Mouse (Mus musculus) midbrain, embryonic 14.5 days (tissue): ENCODE measurements around the gene Spata5. TPM values are rescaled to one million over a fixed set of nuclear protein-coding genes. Genes with fewer than 3 reads are reported as not detected.
A peak's percentile ranks its signal among the peaks of the same experiment; 100 is the strongest.

Source experiments
- ATAC-seq: fragments of 200-750 bp; cut with Nextera tagmentation; 2 replicates; pipeline ENCODE4 v1.8.0; 2017; ENCODE audit warnings: moderate number of reproducible peaks, moderate library complexity; ENCODE audit not compliant: low FRiP score, low TSS enrichment
- DNase-seq: peaks from one replicate; pipeline ENCODE4 v3.0.0-alpha.2; 2015
- H3K27ac ChIP-seq: fragments of 300-500 bp; sonication (generic); replicated peaks from 2 replicates; pipeline ENCODE4 v1.5.1; 2014; ENCODE audit warnings: mild to moderate bottlenecking, low read depth, low read length, moderate library complexity
- H3K27me3 ChIP-seq: fragments of 300-500 bp; sonication (generic); 2 replicates; pipeline ENCODE4 v1.6.1; 2014; ENCODE audit warnings: low read length, control low read depth, mixed read lengths; ENCODE audit not compliant: control insufficient read depth, insufficient read depth
- H3K36me3 ChIP-seq: fragments of 300-500 bp; sonication (generic); 2 replicates; pipeline ENCODE4 v1.6.1; 2014; ENCODE audit warnings: low read length, control low read depth; ENCODE audit not compliant: control insufficient read depth, insufficient read depth
- H3K4me1 ChIP-seq: fragments of 300-500 bp; sonication (generic); 2 replicates; pipeline ENCODE4 v1.6.1; 2014; ENCODE audit warnings: mild to moderate bottlenecking, antibody characterized with exemption, low read length, control low read depth; ENCODE audit not compliant: control insufficient read depth, insufficient read depth
- H3K4me2 ChIP-seq: fragments of 300-500 bp; sonication (generic); 2 replicates; pipeline ENCODE4 v1.6.1; 2014; ENCODE audit warnings: mild to moderate bottlenecking, low read length, moderate library complexity
- H3K4me3 ChIP-seq: fragments of 300-500 bp; sonication (generic); replicated peaks from 2 replicates; pipeline ENCODE4 v1.5.1; 2014; ENCODE audit warnings: low read depth, low read length
- H3K9ac ChIP-seq: fragments of 300-500 bp; sonication (generic); replicated peaks from 2 replicates; pipeline ENCODE4 v1.6.1; 2014; ENCODE audit warnings: mild to moderate bottlenecking, low read length, moderate library complexity
- H3K9me3 ChIP-seq: fragments of 300-500 bp; sonication (generic); 2 replicates; pipeline ENCODE4 v1.6.1; 2016; ENCODE audit warnings: low read length, control low read depth, mixed read lengths; ENCODE audit not compliant: control insufficient read depth
- WGBS: fragments of 180-500 bp; shearing (Covaris S2); extraction: QIAGEN DNeasy Blood & Tissue Kit; methylation state at CpG from one replicate; pipeline ENCODE4 v1.1.7; 2014; 5-methylcytosine and 5-hydroxymethylcytosine counted together
- polyA plus RNA-seq: library from polyadenylated mRNA; unstranded; fragments of >200 nt; fragmentation: Nextera tagmentation; extraction: Ambion mirVana; gene quantifications from 2 replicates; pipeline ENCODE4 v1.2.1, GENCODE M21; 2014

The Spata5 gene
- polyA plus RNA-seq, 1 experiment from 2014 or later, result 38.3 TPM

- DNase-seq, result no peak
- ATAC-seq, result no peak
- 95% methylated on average over 2 of the region's 2 CpGs for WGBS
- Histone ChIP-seq H3K36me3 (peaks cover 20% of the 10 kb centered on the region), H3K9me3 (no peaks in the 10 kb centered on the region), H3K27me3 (no peaks in the 10 kb centered on the region), H3K27ac (no peak overlapping the region), H3K9ac (no peak overlapping the region), H3K4me1 (no peaks in the 10 kb centered on the region), H3K4me3 (no peak overlapping the region), H3K4me2 (no peak overlapping the region)
These were observed 23.7 kb downstream of the Spata5 start for GRCm38 (mm10) chr3:37443409-37443808.

DNA sequence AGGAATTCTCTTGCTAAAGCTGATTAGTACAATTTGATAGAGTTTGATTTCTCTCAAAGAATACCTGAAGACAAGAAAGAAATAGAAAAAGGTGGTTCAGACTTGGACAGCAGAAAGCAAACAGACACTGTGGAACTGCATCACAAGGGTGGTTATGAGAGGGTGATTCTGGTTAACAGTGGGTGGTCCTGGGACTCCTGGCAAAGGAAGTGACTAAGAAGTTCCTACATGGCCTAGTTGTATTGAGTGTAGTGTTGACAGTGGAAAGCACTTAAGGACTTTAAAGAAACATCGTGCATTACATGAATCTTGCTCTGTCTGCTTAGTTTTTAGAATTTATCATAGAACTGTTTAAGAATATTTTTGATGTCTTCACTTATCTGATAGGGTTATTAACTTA lies 36.3 kb downstream of the Spata5 start:
- ATAC-seq, result no peak

DNA sequence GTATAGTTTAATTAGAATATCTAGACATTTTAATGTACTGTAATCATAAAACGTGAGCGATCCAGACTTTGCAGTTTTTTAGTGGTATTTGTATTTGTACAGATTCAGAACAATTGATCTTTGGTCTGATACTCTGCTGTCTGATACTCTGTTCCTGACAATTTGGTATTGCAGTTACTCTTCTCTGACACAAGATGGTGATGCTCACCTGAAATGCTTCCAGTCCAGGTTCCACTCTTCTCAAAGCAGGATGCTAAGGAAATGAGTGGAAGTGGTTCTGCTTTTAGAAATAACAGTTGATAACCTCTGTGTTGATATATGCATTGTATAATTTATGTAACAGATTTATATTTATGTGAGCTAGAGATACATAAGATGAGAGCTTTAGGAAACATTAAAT lies 48.5 kb downstream of the Spata5 start:
- DNase-seq, result peak; percentile 76
- peak; percentile 40; the same call in 1 of the 2 replicates for ATAC-seq
- Histone ChIP-seq H3K4me2 (no peak overlapping the region), H3K36me3 (no peaks in the 10 kb centered on the region), H3K9ac (no peak overlapping the region), H3K4me3 (no peak overlapping the region), H3K27ac (no peak overlapping the region), H3K4me1 (no peaks in the 10 kb centered on the region), H3K27me3 (no peaks in the 10 kb centered on the region), H3K9me3 (no peaks in the 10 kb centered on the region)
- WGBS, result 91% methylated on average over 2 of the region's 2 CpGs

More for the DNA sequence above, 36.3 kb downstream of the Spata5 start:
- Histone ChIP-seq H3K4me3 (no peak overlapping the region), H3K27me3 (no peaks in the 10 kb centered on the region), H3K4me1 (no peaks in the 10 kb centered on the region), H3K9ac (no peak overlapping the region), H3K36me3 (peaks cover 8% of the 10 kb centered on the region), H3K27ac (no peak overlapping the region), H3K4me2 (no peak overlapping the region), H3K9me3 (no peaks in the 10 kb centered on the region)
- DNase-seq, result no peak
- 96% methylated on average over 1 of the region's 1 CpGs for WGBS

GRCm38 (mm10) chr3:37469353-37469752 lies 49.7 kb downstream of the Spata5 start:
- DNase-seq (no peak), ATAC-seq (no peak)
- Histone ChIP-seq H3K27me3 (no peaks in the 10 kb centered on the region), H3K4me1 (no peaks in the 10 kb centered on the region), H3K9ac (no peak overlapping the region), H3K4me2 (no peak overlapping the region), H3K4me3 (no peak overlapping the region), H3K36me3 (no peaks in the 10 kb centered on the region), H3K27ac (no peak overlapping the region), H3K9me3 (no peaks in the 10 kb centered on the region)
- 92% methylated on average over 4 of the region's 4 CpGs for WGBS

- WGBS, result 92% methylated on average over 2 of the region's 2 CpGs
- DNase-seq (no peak), ATAC-seq (no peak)
- Histone ChIP-seq H3K4me3 (no peak overlapping the region), H3K27ac (no peak overlapping the region), H3K27me3 (no peaks in the 10 kb centered on the region), H3K4me1 (no peaks in the 10 kb centered on the region), H3K9me3 (no peaks in the 10 kb centered on the region), H3K4me2 (no peak overlapping the region), H3K9ac (no peak overlapping the region), H3K36me3 (no peaks in the 10 kb centered on the region)
These were observed 51.2 kb downstream of the Spata5 start for GRCm38 (mm10) chr3:37470867-37471266.

- no peaks in the 10 kb centered on the region for H3K4me1 ChIP-seq
- H3K36me3 ChIP-seq, result no peaks in the 10 kb centered on the region
- no peak overlapping the region for H3K27ac ChIP-seq
- DNase-seq (peak; percentile 72), ATAC-seq (no peak)
- H3K4me2 ChIP-seq, result no peak overlapping the region
- no peak overlapping the region for H3K4me3 ChIP-seq
- H3K9ac ChIP-seq, result no peak overlapping the region
- H3K9me3 ChIP-seq, result no peaks in the 10 kb centered on the region
- H3K27me3 ChIP-seq, result no peaks in the 10 kb centered on the region
These were observed 52.8 kb downstream of the Spata5 start for GRCm38 (mm10) chr3:37472461-37472860.

GRCm38 (mm10) chr3:37476485-37476884 lies 56.8 kb downstream of the Spata5 start:
- 85% methylated on average over 1 of the region's 1 CpGs for WGBS
- ATAC-seq (no peak), DNase-seq (no peak)
- Histone ChIP-seq H3K36me3 (no peaks in the 10 kb centered on the region; the same call in 1 of the 2 replicates), H3K27ac (no peak overlapping the region), H3K4me2 (no peak overlapping the region), H3K27me3 (no peaks in the 10 kb centered on the region), H3K9me3 (no peaks in the 10 kb centered on the region), H3K4me1 (no peaks in the 10 kb centered on the region), H3K4me3 (no peak overlapping the region), H3K9ac (no peak overlapping the region)

DNA sequence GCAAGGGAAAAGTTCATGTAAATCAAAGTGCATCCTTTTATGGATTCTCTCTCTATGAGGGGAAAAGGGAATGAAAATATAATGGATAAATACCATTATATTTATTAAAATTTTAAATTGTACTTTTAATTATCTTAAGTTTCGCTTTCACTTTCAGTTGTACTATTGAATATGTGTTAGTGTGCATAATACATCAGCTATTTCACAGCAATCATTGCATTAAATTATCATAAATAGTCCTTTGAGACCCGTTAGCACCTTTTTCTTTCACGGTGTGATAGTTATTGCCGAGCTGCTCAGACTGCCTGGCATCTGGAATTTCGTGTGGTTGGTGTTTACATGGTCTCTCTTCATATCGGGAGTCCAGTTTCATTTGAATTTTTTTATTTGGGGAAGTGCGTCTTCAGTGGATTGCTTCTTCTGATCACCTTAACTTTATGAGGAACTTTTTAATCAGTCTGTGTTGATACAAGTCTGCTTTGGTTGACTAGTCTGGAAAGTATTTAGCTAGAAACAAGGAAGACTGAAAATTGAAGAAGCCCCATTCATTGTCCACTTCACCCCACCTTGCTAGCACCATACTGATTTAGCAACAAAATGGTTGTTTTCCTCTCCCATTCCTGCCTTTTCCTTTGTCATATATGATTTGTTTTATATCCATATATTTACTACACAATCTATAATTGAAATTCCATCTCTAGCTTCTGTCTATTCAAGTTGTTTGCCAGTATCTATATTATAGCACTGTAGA lies 57.9 kb downstream of the Spata5 start:
- Histone ChIP-seq H3K4me3 (no peak overlapping the region), H3K27ac (no peak overlapping the region), H3K27me3 (no peaks in the 10 kb centered on the region), H3K36me3 (no peaks in the 10 kb centered on the region; the same call in 1 of the 2 replicates), H3K9me3 (no peaks in the 10 kb centered on the region), H3K9ac (no peak overlapping the region), H3K4me1 (no peaks in the 10 kb centered on the region), H3K4me2 (no peak overlapping the region)
- WGBS, result 70% methylated on average over 7 of the region's 7 CpGs
- no peak for ATAC-seq
- DNase-seq, result peak; percentile 14

DNA sequence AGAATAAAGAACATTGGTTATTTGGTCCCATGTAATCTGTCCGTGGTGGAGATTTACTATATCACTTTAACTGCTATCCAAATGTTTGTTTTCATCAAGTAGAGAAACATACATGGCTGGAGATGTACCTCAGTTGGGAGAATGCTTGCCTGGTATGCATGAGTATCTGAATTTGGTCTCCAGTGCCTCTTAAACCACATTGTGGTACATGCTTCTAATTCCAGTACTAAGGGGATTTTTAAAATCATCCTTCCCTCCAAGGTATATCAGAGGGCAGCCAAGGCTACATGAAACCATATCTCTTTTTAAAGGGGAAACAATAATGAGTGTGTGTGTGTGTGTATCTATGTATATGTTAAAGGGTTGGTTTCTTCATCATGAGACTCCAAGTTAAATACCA lies 60.1 kb downstream of the Spata5 start:
- Histone ChIP-seq H3K27me3 (no peaks in the 10 kb centered on the region), H3K27ac (no peak overlapping the region), H3K4me2 (no peak overlapping the region), H3K4me3 (no peak overlapping the region), H3K4me1 (no peaks in the 10 kb centered on the region), H3K9ac (no peak overlapping the region), H3K9me3 (no peaks in the 10 kb centered on the region), H3K36me3 (no peaks in the 10 kb centered on the region; the same call in 1 of the 2 replicates)
- WGBS, result 95% methylated on average over 1 of the region's 1 CpGs
- ATAC-seq (no peak), DNase-seq (no peak)
